Mouse (Mus musculus): Measurements from ENCODE around the gene Tmem202. TPM values are rescaled to one million over a fixed set of nuclear protein-coding genes. Genes with fewer than 3 reads are reported as not detected.

Tmem202 gene
- total and polyA plus RNA-seq, 3 experiments: 0.20 to 0.64 TPM; not detected in 1

- H3K9ac ChIP-seq (ENCODE audit: insufficient read depth, low read depth): no peak overlapping the region
- in situ Hi-C loops (cut with MboI; ENCODE audit: low pct_ligation_motif_present, low pct_unique_long_range_greater_than_20kb, low sequenced_read_pairs) (no loop called here), dilution Hi-C loops (cut with MboI; ENCODE audit: extremely low pct_ligation_motif_present, extremely low pct_unique_long_range_greater_than_20kb, low sequenced_read_pairs) (no loop called here)
- H3K27ac ChIP-seq (ENCODE audit: insufficient read depth, low read depth): no peak overlapping the region
- H3K4me2 ChIP-seq (ENCODE audit: insufficient read depth, low read depth, poor library complexity, severe bottlenecking): no peak overlapping the region
- H3K4me1 ChIP-seq (ENCODE audit: control insufficient read depth in 1 of 2, insufficient read depth in 2 of 2): peaks cover 0 to 32% of the 10 kb centered on the region in 2 experiments; a peak in 3 of 4 replicates
- H3K4me3 ChIP-seq (replicated peaks in 1 of 3; ENCODE audit: low read depth in 2 of 3, low read length in 2 of 3, poor library complexity in 1 of 3): no peak overlapping the region
- TF ChIP-seq ETS1 (conservative IDR thresholded peaks at IDR 0.05; ENCODE audit: low read depth, low read length): no peak
- TF ChIP-seq MAFK (IDR thresholded peaks at IDR 0.05; ENCODE audit: insufficient replicate concordance, low read length): no peak
- TF ChIP-seq BHLHE40 (IDR thresholded peaks at IDR 0.05; ENCODE audit: low read depth, low read length): no peak
- TF ChIP-seq PAX5 (IDR thresholded peaks at IDR 0.05; ENCODE audit: low read length): no peak
- TF ChIP-seq SIN3A (IDR thresholded peaks at IDR 0.05; ENCODE audit: low read length): no peak
- no peak for TF ChIP-seq TCF12 (IDR thresholded peaks at IDR 0.05; ENCODE audit: low read depth, low read length)
- TF ChIP-seq ZC3H11A (IDR thresholded peaks at IDR 0.05; ENCODE audit: low read depth, low read length): no peak
- TF ChIP-seq ZNF384 (IDR thresholded peaks at IDR 0.05; ENCODE audit: low read depth, low read length): no peak
- no peak for TF ChIP-seq USF2 (conservative IDR thresholded peaks at IDR 0.05; ENCODE audit: low read depth, low read length)
- TF ChIP-seq NRF1 (IDR thresholded peaks at IDR 0.05; ENCODE audit: low read depth, low read length): no peak
- no peak for TF ChIP-seq MAX (IDR thresholded peaks at IDR 0.05; ENCODE audit: low read length)
- TF ChIP-seq MXI1 (IDR thresholded peaks at IDR 0.05; ENCODE audit: low read depth, low read length): no peak
- no peak for TF ChIP-seq E2F4 (IDR thresholded peaks at IDR 0.05; ENCODE audit: insufficient replicate concordance, low read depth, low read length)
- TF ChIP-seq IRF4 (IDR thresholded peaks at IDR 0.05; ENCODE audit: low read depth, low read length): no peak
- no peak for TF ChIP-seq EP300 (IDR thresholded peaks at IDR 0.05; ENCODE audit: low read length)
- H3K36me3 ChIP-seq (replicated peaks in 1 of 2; ENCODE audit: control insufficient read depth in 1 of 2, insufficient read depth in 1 of 2, low read length in 1 of 2): peaks cover 32 to 73% of the 10 kb centered on the region in 2 experiments
- H3K27me3 ChIP-seq (replicated peaks): no peaks in the 10 kb centered on the region
- H3K9me3 ChIP-seq (replicated peaks; ENCODE audit: low read length): no peaks in the 10 kb centered on the region
- DNase-seq (ENCODE audit: extremely low read depth): no peak
- peaks cover 4% of the 10 kb centered on the region; the same call in 1 of the 2 replicates for H3K79me2 ChIP-seq (replicated peaks; ENCODE audit: control insufficient read depth, extremely low read depth, insufficient read depth, poor library complexity, severe bottlenecking)
These were observed 11.4 kb upstream of the Tmem202 start for GRCm38 (mm10) chr9:59551017-59551416.

GRCm38 (mm10) chr9:59550077-59550476 lies 10.4 kb upstream of the Tmem202 start:
- peaks cover 4% of the 10 kb centered on the region; the same call in 1 of the 2 replicates for H3K79me2 ChIP-seq (replicated peaks; ENCODE audit: control insufficient read depth, extremely low read depth, insufficient read depth, poor library complexity, severe bottlenecking)
- DNase-seq (ENCODE audit: extremely low read depth): no peak
- no peak overlapping the region for H3K4me2 ChIP-seq (ENCODE audit: insufficient read depth, low read depth, poor library complexity, severe bottlenecking)
- TF ChIP-seq GABPA (IDR thresholded peaks at IDR 0.05; ENCODE audit: insufficient replicate concordance, low read depth, low read length) (no peak), ZNF384 (IDR thresholded peaks at IDR 0.05; ENCODE audit: low read depth, low read length) (no peak), JUN (IDR thresholded peaks at IDR 0.05; ENCODE audit: insufficient read depth, low read depth, low read length) (no peak), ZC3H11A (IDR thresholded peaks at IDR 0.05; ENCODE audit: low read depth, low read length) (no peak), MXI1 (IDR thresholded peaks at IDR 0.05; ENCODE audit: low read depth, low read length) (no peak), SIN3A (IDR thresholded peaks at IDR 0.05; ENCODE audit: low read length) (no peak), POLR2A (IDR thresholded peaks at IDR 0.05; ENCODE audit: low read depth, low read length) (no peak), USF2 (conservative IDR thresholded peaks at IDR 0.05; ENCODE audit: low read depth, low read length) (no peak), ZMIZ1 (IDR thresholded peaks at IDR 0.05; ENCODE audit: low read depth, low read length) (no peak), USF1 (IDR thresholded peaks at IDR 0.05; ENCODE audit: low read depth, low read length) (no peak), MAZ (IDR thresholded peaks at IDR 0.05; ENCODE audit: low read depth, low read length) (no peak), NRF1 (IDR thresholded peaks at IDR 0.05; ENCODE audit: low read depth, low read length) (no peak), NELFE (IDR thresholded peaks at IDR 0.05; ENCODE audit: low read depth, low read length) (no peak), MYC (IDR thresholded peaks at IDR 0.05; ENCODE audit: low read depth, low read length) (no peak), RCOR1 (conservative IDR thresholded peaks at IDR 0.05; ENCODE audit: low read depth, low read length) (no peak), CTCF (conservative IDR thresholded peaks at IDR 0.05 in 1 of 2, IDR thresholded peaks at IDR 0.05 in 1 of 2; ENCODE audit: low read depth in 2 of 2, low read length in 2 of 2) (no peak), SMC3 (IDR thresholded peaks at IDR 0.05; ENCODE audit: low read depth, low read length) (no peak)
- H3K27me3 ChIP-seq (replicated peaks): no peaks in the 10 kb centered on the region
- H3K4me1 ChIP-seq (ENCODE audit: control insufficient read depth in 1 of 2, insufficient read depth in 2 of 2): peaks cover 0 to 34% of the 10 kb centered on the region in 2 experiments; a peak in 3 of 4 replicates
- in situ Hi-C loops (cut with MboI; ENCODE audit: low pct_ligation_motif_present, low pct_unique_long_range_greater_than_20kb, low sequenced_read_pairs): no loop called here
- H3K4me3 ChIP-seq (replicated peaks in 1 of 3; ENCODE audit: low read depth in 2 of 3, low read length in 2 of 3, poor library complexity in 1 of 3): no peak overlapping the region
- no peak overlapping the region for H3K27ac ChIP-seq (ENCODE audit: insufficient read depth, low read depth)
- H3K36me3 ChIP-seq (replicated peaks in 1 of 2; ENCODE audit: control insufficient read depth in 1 of 2, insufficient read depth in 1 of 2, low read length in 1 of 2): peaks cover 28 to 66% of the 10 kb centered on the region in 2 experiments
- H3K9me3 ChIP-seq (replicated peaks; ENCODE audit: low read length): no peaks in the 10 kb centered on the region
- no peak overlapping the region for H3K9ac ChIP-seq (ENCODE audit: insufficient read depth, low read depth)
- dilution Hi-C loops (cut with MboI; ENCODE audit: extremely low pct_ligation_motif_present, extremely low pct_unique_long_range_greater_than_20kb, low sequenced_read_pairs): no loop called here
